Mouse (Mus musculus) heart, embryonic 13.5 days (tissue): ENCODE data around the gene St3gal6. TPM values are rescaled to one million over a fixed set of nuclear protein-coding genes. Genes with fewer than 3 reads are reported as not detected.
"Not testable (repeated sequence)": the region's sequence is repeated elsewhere in the genome, so short reads cannot be mapped to it uniquely, and the experiment has no call there.

Source experiments
- ATAC-seq: fragments of 200-750 bp; cut with Nextera tagmentation; 2 replicates; pipeline ENCODE4 v1.8.0; 2017; ENCODE audit warnings: moderate TSS enrichment; ENCODE audit not compliant: insufficient number of reproducible peaks, low FRiP score, low TSS enrichment; ENCODE audit errors: extremely low read depth
- H3K27ac ChIP-seq: fragments of 300-500 bp; sonication (generic); replicated peaks from 2 replicates; pipeline ENCODE4 v1.5.1; 2015; ENCODE audit warnings: moderate library complexity, mild to moderate bottlenecking, inconsistent platforms
- H3K27me3 ChIP-seq: fragments of 300-500 bp; sonication (generic); replicated peaks from 2 replicates; pipeline ENCODE4 v1.6.1; 2015; ENCODE audit warnings: mild to moderate bottlenecking, inconsistent platforms
- H3K36me3 ChIP-seq: fragments of 300-500 bp; sonication (generic); 2 replicates; pipeline ENCODE4 v1.6.1; 2015; ENCODE audit warnings: mild to moderate bottlenecking, inconsistent platforms
- H3K4me1 ChIP-seq: fragments of 300-500 bp; sonication (generic); 2 replicates; pipeline ENCODE4 v1.6.1; 2015; ENCODE audit warnings: inconsistent platforms
- H3K4me2 ChIP-seq: fragments of 300-500 bp; sonication (generic); 2 replicates; pipeline ENCODE4 v1.6.1; 2015; ENCODE audit warnings: inconsistent platforms, mild to moderate bottlenecking, moderate library complexity
- H3K4me3 ChIP-seq: fragments of 300-500 bp; sonication (generic); 2 replicates; pipeline ENCODE4 v1.5.1; 2015; ENCODE audit warnings: moderate library complexity, mild to moderate bottlenecking, inconsistent platforms
- H3K9ac ChIP-seq: fragments of 300-500 bp; sonication (generic); 2 replicates; pipeline ENCODE4 v1.6.1; 2015; ENCODE audit warnings: inconsistent platforms, mild to moderate bottlenecking, moderate library complexity
- H3K9me3 ChIP-seq: fragments of 300-500 bp; sonication (generic); 2 replicates; pipeline ENCODE4 v1.6.1; 2016; ENCODE audit warnings: inconsistent platforms
- WGBS: fragments of 180-500 bp; shearing (Covaris S2); methylation state at CpG from one replicate; pipeline ENCODE4 v1.1.7; 2015; ENCODE audit warnings: mixed read lengths; 5-methylcytosine and 5-hydroxymethylcytosine counted together
- polyA plus RNA-seq: library from polyadenylated mRNA; unstranded; fragments of >200 nt; fragmentation: Nextera tagmentation; extraction: Ambion mirVana; gene quantifications from 2 replicates; pipeline ENCODE4 v1.2.1, GENCODE M21; 2015

St3gal6 gene
- polyA plus RNA-seq, 1 experiment from 2014 or later: 13.8 TPM

GRCm38 (mm10) chr16:58474875-58475274 lies 49.2 kb downstream of the St3gal6 start:
- Histone ChIP-seq H3K9me3 (peaks cover 7% of the 10 kb centered on the region), H3K4me3 (no peak overlapping the region), H3K36me3 (peaks cover 80% of the 10 kb centered on the region), H3K9ac (no peak overlapping the region), H3K27me3 (no peaks in the 10 kb centered on the region), H3K4me2 (no peak overlapping the region), H3K4me1 (peaks cover 23% of the 10 kb centered on the region), H3K27ac (peak overlapping the region; percentile 73)
- 66% methylated on average over 3 of the region's 3 CpGs for WGBS
- no peak for ATAC-seq

GRCm38 (mm10) chr16:58470841-58471240 lies 53.2 kb downstream of the St3gal6 start:
- Histone ChIP-seq H3K27ac (no peak overlapping the region), H3K9me3 (no peaks in the 10 kb centered on the region), H3K36me3 (peaks cover 87% of the 10 kb centered on the region), H3K4me2 (no peak overlapping the region), H3K4me3 (no peak overlapping the region), H3K9ac (no peak overlapping the region), H3K27me3 (no peaks in the 10 kb centered on the region), H3K4me1 (peaks cover 21% of the 10 kb centered on the region)
- WGBS: 53% methylated on average over 4 of the region's 4 CpGs
- no peak for ATAC-seq

- no peak for ATAC-seq
- no peak overlapping the region for H3K4me2 ChIP-seq
- no peaks in the 10 kb centered on the region for H3K27me3 ChIP-seq
- H3K9ac ChIP-seq: no peak overlapping the region
- no peak overlapping the region for H3K4me3 ChIP-seq
- peaks cover 91% of the 10 kb centered on the region for H3K36me3 ChIP-seq
- peaks cover 19% of the 10 kb centered on the region for H3K4me1 ChIP-seq
- H3K27ac ChIP-seq: no peak overlapping the region
- no peaks in the 10 kb centered on the region for H3K9me3 ChIP-seq
- WGBS: 82% methylated on average over 8 of the region's 8 CpGs
Observed at GRCm38 (mm10) chr16:58470061-58470460, 54.0 kb downstream of the St3gal6 start.

GRCm38 (mm10) chr16:58465412-58465811 lies 58.6 kb downstream of the St3gal6 start:
- Histone ChIP-seq H3K9me3 (no peaks in the 10 kb centered on the region), H3K36me3 (peaks cover 92% of the 10 kb centered on the region), H3K27ac (no peak overlapping the region), H3K9ac (no peak overlapping the region), H3K4me3 (no peak overlapping the region), H3K27me3 (no peaks in the 10 kb centered on the region), H3K4me2 (no peak overlapping the region), H3K4me1 (peaks cover 19% of the 10 kb centered on the region)
- whole genome bisulfite sequencing: 80% methylated on average over 9 of the region's 9 CpGs
- ATAC-seq: no peak

GRCm38 (mm10) chr16:58464051-58464450 lies 60.0 kb downstream of the St3gal6 start:
- no peak overlapping the region for H3K4me2 ChIP-seq
- H3K4me1 ChIP-seq: peaks cover 30% of the 10 kb centered on the region
- peaks cover 95% of the 10 kb centered on the region for H3K36me3 ChIP-seq
- H3K4me3 ChIP-seq: no peak overlapping the region
- no peak for ATAC-seq
- H3K27me3 ChIP-seq: no peaks in the 10 kb centered on the region
- no peak overlapping the region for H3K27ac ChIP-seq
- H3K9me3 ChIP-seq: no peaks in the 10 kb centered on the region
- no peak overlapping the region for H3K9ac ChIP-seq
- WGBS: 94% methylated on average over 14 of the region's 14 CpGs

GRCm38 (mm10) chr16:58462519-58462918 lies 61.5 kb downstream of the St3gal6 start:
- peaks cover 34% of the 10 kb centered on the region for H3K4me1 ChIP-seq
- H3K9me3 ChIP-seq: no peaks in the 10 kb centered on the region
- ATAC-seq: no peak
- peaks cover 96% of the 10 kb centered on the region for H3K36me3 ChIP-seq
- H3K27ac ChIP-seq: no peak overlapping the region
- 87% methylated on average over 2 of the region's 2 CpGs for WGBS
- no peak overlapping the region for H3K4me3 ChIP-seq
- no peak overlapping the region for H3K9ac ChIP-seq
- no peak overlapping the region for H3K4me2 ChIP-seq
- no peaks in the 10 kb centered on the region for H3K27me3 ChIP-seq

GRCm38 (mm10) chr16:58461856-58462518 lies 62.1 kb downstream of the St3gal6 start:
- H3K27ac ChIP-seq: no peak overlapping the region
- ATAC-seq: no peak
- H3K4me2 ChIP-seq: 0 out of 2 replicates have a peak overlapping the region, but pooled peaks have one; percentile 54
- no peak overlapping the region for H3K4me3 ChIP-seq
- WGBS: 87% methylated on average over 2 of the region's 2 CpGs
- no peaks in the 10 kb centered on the region for H3K27me3 ChIP-seq
- no peaks in the 10 kb centered on the region for H3K9me3 ChIP-seq
- no peak overlapping the region for H3K9ac ChIP-seq
- H3K4me1 ChIP-seq: peaks cover 39% of the 10 kb centered on the region
- peaks cover 96% of the 10 kb centered on the region for H3K36me3 ChIP-seq

- peak overlapping the region; percentile 91 for H3K27ac ChIP-seq
- peaks cover 86% of the 10 kb centered on the region for H3K36me3 ChIP-seq
- H3K4me3 ChIP-seq: peak overlapping the region; percentile 22
Observed at GRCm38 (mm10) chr16:58460386-58460785, 63.7 kb downstream of the St3gal6 start.

GRCm38 (mm10) chr16:58459966-58460365 lies 64.1 kb downstream of the St3gal6 start:
- Histone ChIP-seq H3K9ac (peak overlapping the region; percentile 67; the same call in 1 of the 2 replicates), H3K27ac (peak overlapping the region; percentile 91), H3K4me1 (peaks cover 34% of the 10 kb centered on the region), H3K36me3 (peaks cover 84% of the 10 kb centered on the region), H3K4me2 (peak overlapping the region; percentile 54)
- H3K4me3 ChIP-seq, H3K9me3 ChIP-seq, ATAC-seq, H3K27me3 ChIP-seq: not testable (repeated sequence)
- WGBS: 18% methylated on average over 3 of the region's 3 CpGs

More at GRCm38 (mm10) chr16:58460386-58460785, 63.7 kb downstream of the St3gal6 start:
- Histone ChIP-seq H3K4me1 (peaks cover 34% of the 10 kb centered on the region), H3K9ac (peak overlapping the region; percentile 67), H3K27me3 (no peaks in the 10 kb centered on the region), H3K9me3 (no peaks in the 10 kb centered on the region), H3K4me2 (peak overlapping the region; percentile 54)
- WGBS: 49% methylated on average over 10 of the region's 10 CpGs
- no peak for ATAC-seq

GRCm38 (mm10) chr16:58456991-58457390 lies 67.1 kb downstream of the St3gal6 start:
- 41% methylated on average over 6 of the region's 6 CpGs for WGBS
- Histone ChIP-seq H3K27me3 (no peaks in the 10 kb centered on the region), H3K9me3 (no peaks in the 10 kb centered on the region), H3K27ac (0 out of 2 replicates have a peak overlapping the region, but pooled peaks have one; percentile 28), H3K9ac (no peak overlapping the region), H3K36me3 (peaks cover 60% of the 10 kb centered on the region), H3K4me3 (no peak overlapping the region), H3K4me1 (peaks cover 56% of the 10 kb centered on the region), H3K4me2 (no peak overlapping the region)
- no peak for ATAC-seq

- ATAC-seq: no peak
- H3K36me3 ChIP-seq: peaks cover 61% of the 10 kb centered on the region
- H3K9me3 ChIP-seq: no peaks in the 10 kb centered on the region
- no peak overlapping the region for H3K4me3 ChIP-seq
- H3K27ac ChIP-seq: peak overlapping the region; percentile 2; the same call in 1 of the 2 replicates
- 71% methylated on average over 5 of the region's 5 CpGs for WGBS
- no peaks in the 10 kb centered on the region for H3K27me3 ChIP-seq
- peaks cover 56% of the 10 kb centered on the region for H3K4me1 ChIP-seq
- no peak overlapping the region for H3K4me2 ChIP-seq
- H3K9ac ChIP-seq: no peak overlapping the region
Observed at GRCm38 (mm10) chr16:58456445-58456844, 67.6 kb downstream of the St3gal6 start.

- H3K27ac ChIP-seq: no peak overlapping the region
- no peak overlapping the region for H3K4me2 ChIP-seq
- no peak overlapping the region for H3K4me3 ChIP-seq
- H3K36me3 ChIP-seq: peaks cover 59% of the 10 kb centered on the region
- no peak for ATAC-seq
- peaks cover 45% of the 10 kb centered on the region for H3K4me1 ChIP-seq
- H3K9ac ChIP-seq: no peak overlapping the region
- H3K9me3 ChIP-seq: no peaks in the 10 kb centered on the region
- WGBS: 74% methylated on average over 5 of the region's 5 CpGs
- H3K27me3 ChIP-seq: no peaks in the 10 kb centered on the region
Observed at GRCm38 (mm10) chr16:58455118-58455517, 68.9 kb downstream of the St3gal6 start.
